Mouse (Mus musculus): ENCODE measurements at regions not wholly inside any gene's neighbourhood (a gene's known extent, or its start where the extent isn't known, plus 50 kb on each side); places are given as distances from the start of the nearest gene placed in this dataset.
A peak's percentile ranks its signal among the peaks of the same experiment; 100 is the strongest.

DNA sequence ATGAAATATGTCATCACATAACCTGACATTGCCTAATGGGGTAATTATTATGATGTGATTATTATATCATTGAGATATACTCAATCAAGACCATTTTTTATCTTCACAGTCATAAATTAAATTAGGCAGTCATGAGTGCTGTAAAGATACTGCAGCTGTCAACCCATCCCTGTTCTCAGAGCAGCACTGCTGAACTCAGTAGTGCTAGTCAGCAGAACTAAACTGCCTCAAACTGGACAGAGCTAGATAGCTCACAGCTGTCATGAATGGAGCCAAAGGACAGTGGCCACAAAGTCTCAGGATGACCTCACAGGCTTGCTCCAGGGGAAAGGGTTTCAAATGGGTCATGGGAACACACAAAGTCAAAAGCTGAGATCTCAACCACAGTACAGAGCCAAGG lies 71.3 kb downstream of the Gm6760 start:
- H3K27ac ChIP-seq (ENCODE audit: insufficient read depth, low read depth, low read length): no peak overlapping the region
- TF ChIP-seq POLR2A (IDR thresholded peaks at IDR 0.05; ENCODE audit: low read depth, low read length): no peak
- TF ChIP-seq CTCF (conservative IDR thresholded peaks at IDR 0.05; ENCODE audit: insufficient read depth, insufficient read length, low read depth, low read length): no peak
- H3K4me3 ChIP-seq (ENCODE audit: insufficient read depth, low read depth, low read length): no peak overlapping the region
- no peak for DNase-seq
- no peaks in the 10 kb centered on the region for H3K4me1 ChIP-seq (ENCODE audit: control insufficient read depth, insufficient read depth, low read length)
- no peaks in the 10 kb centered on the region for H3K36me3 ChIP-seq (ENCODE audit: control insufficient read depth, insufficient read depth, low read length)
- H3K27me3 ChIP-seq (replicated peaks; ENCODE audit: control insufficient read depth, insufficient read depth, low read length): no peaks in the 10 kb centered on the region

DNA sequence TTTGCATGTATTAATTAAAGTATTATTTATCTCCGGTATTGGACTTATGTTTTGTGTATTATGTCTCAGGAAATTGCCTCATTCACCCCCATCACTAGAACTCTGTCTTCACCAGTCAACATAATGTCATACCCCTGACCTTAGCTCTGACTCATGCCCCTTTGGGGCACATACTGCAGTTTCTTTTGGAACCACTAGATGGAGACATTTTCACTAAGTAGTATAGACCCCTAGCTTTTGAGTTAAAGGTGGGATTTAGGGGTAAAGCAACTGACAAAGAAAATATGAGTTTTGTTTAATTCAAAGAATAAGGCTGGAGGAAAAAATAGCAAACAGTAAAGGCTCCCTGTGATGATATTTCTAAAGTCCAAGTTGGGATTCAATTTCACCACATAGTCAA lies 93.6 kb downstream of the Gm6760 start:
- no peaks in the 10 kb centered on the region for H3K36me3 ChIP-seq (ENCODE audit: control insufficient read depth, insufficient read depth, low read length)
- DNase-seq: peak; percentile 0
- no peak overlapping the region for H3K27ac ChIP-seq (ENCODE audit: insufficient read depth, low read depth, low read length)
- no peaks in the 10 kb centered on the region for H3K27me3 ChIP-seq (replicated peaks; ENCODE audit: control insufficient read depth, insufficient read depth, low read length)
- TF ChIP-seq CTCF (conservative IDR thresholded peaks at IDR 0.05; ENCODE audit: insufficient read depth, insufficient read length, low read depth, low read length) (no peak), POLR2A (IDR thresholded peaks at IDR 0.05; ENCODE audit: low read depth, low read length) (no peak)
- no peak overlapping the region for H3K4me3 ChIP-seq (ENCODE audit: insufficient read depth, low read depth, low read length)
- 20% methylated on average over 1 of the region's 1 CpGs for WGBS
- H3K4me1 ChIP-seq (ENCODE audit: control insufficient read depth, insufficient read depth, low read length): no peaks in the 10 kb centered on the region

DNA sequence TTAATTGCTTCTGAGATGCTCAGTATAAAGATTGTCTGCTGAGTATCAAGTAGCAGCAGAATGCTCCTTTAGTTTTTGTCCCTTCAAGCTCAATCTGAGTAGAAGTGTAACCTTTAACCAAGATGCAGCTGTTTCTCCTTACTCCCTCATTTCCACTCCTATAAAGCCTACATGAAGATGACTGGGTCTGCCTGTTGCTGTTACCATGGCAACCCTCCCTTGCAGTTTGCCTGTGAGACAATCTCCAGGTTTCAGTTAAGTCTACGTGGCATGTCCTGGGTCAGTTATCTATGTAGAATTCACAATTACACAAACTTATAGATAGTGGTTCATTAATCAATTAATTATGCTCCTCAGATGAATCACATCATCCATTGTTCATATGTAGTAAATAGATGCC lies 95.2 kb downstream of the Gm6760 start:
- no peaks in the 10 kb centered on the region for H3K27me3 ChIP-seq (replicated peaks; ENCODE audit: control insufficient read depth, insufficient read depth, low read length)
- TF ChIP-seq CTCF (conservative IDR thresholded peaks at IDR 0.05; ENCODE audit: insufficient read depth, insufficient read length, low read depth, low read length) (no peak), POLR2A (IDR thresholded peaks at IDR 0.05; ENCODE audit: low read depth, low read length) (no peak)
- H3K36me3 ChIP-seq (ENCODE audit: control insufficient read depth, insufficient read depth, low read length): no peaks in the 10 kb centered on the region
- no peak overlapping the region for H3K4me3 ChIP-seq (ENCODE audit: insufficient read depth, low read depth, low read length)
- 65% methylated on average over 1 of the region's 1 CpGs for WGBS
- no peak overlapping the region for H3K27ac ChIP-seq (ENCODE audit: insufficient read depth, low read depth, low read length)
- H3K4me1 ChIP-seq (ENCODE audit: control insufficient read depth, insufficient read depth, low read length): no peaks in the 10 kb centered on the region
- no peak for DNase-seq

Measured in kidney, adult 2 months (tissue).